Mouse (Mus musculus) naive thymus-derived CD4-positive, alpha-beta T cell, adult 2 months (primary cell): ENCODE data around the gene Rad9a.

Experiments
- DNase-seq: peaks from one replicate; pipeline ENCODE4 v3.0.0-alpha.2; 2011; ENCODE audit warnings: low read depth

Rad9a gene

GRCm38 (mm10) chr19:4193129-4193528, 8.3 kb downstream of the Rad9a start:
- DNase-seq, result no peak

- DNase-seq, result no peak
Observed at GRCm38 (mm10) chr19:4192251-4192985, 9.0 kb downstream of the Rad9a start.

- peak; percentile 97 for DNase-seq
Observed at GRCm38 (mm10) chr19:4191528-4192250, 9.8 kb downstream of the Rad9a start, which contains the start of gene Ppp1ca. Gene Ppp1ca (plus strand): TSS chr19:4192065.

GRCm38 (mm10) chr19:4190831-4191334, 10.6 kb downstream of the Rad9a start, which contains the start of gene Tbc1d10c:
Gene Tbc1d10c (minus strand): TSS chr19:4191284.
- peak; percentile 86 for DNase-seq

GRCm38 (mm10) chr19:4189051-4189620, 12.3 kb downstream of the Rad9a start:
- DNase-seq, result peak; percentile 63

GRCm38 (mm10) chr19:4187303-4187702, 14.2 kb downstream of the Rad9a start:
- no peak for DNase-seq

- peak; percentile 88 for DNase-seq
Observed at GRCm38 (mm10) chr19:4184976-4185975, 16.2 kb downstream of the Rad9a start.

- DNase-seq, result no peak
Observed at GRCm38 (mm10) chr19:4183689-4184088, 17.8 kb downstream of the Rad9a start.

GRCm38 (mm10) chr19:4181892-4182291, 19.6 kb downstream of the Rad9a start:
- peak; percentile 77 for DNase-seq

GRCm38 (mm10) chr19:4180411-4180810, 21.1 kb downstream of the Rad9a start:
- DNase-seq, result no peak

- no peak for DNase-seq
Observed at GRCm38 (mm10) chr19:4175368-4175947, 26.0 kb downstream of the Rad9a start, which contains the start of gene Carns1. Gene Carns1 (minus strand): TSS chr19:4175479.

GRCm38 (mm10) chr19:4172925-4173324, 28.5 kb downstream of the Rad9a start:
- no peak for DNase-seq

- DNase-seq, result no peak
Observed at GRCm38 (mm10) chr19:4171393-4172290, 29.8 kb downstream of the Rad9a start.

- no peak for DNase-seq
Observed at GRCm38 (mm10) chr19:4170723-4171392, 30.6 kb downstream of the Rad9a start.

- DNase-seq, result no peak
Observed at GRCm38 (mm10) chr19:4169810-4170209, 31.7 kb downstream of the Rad9a start.

GRCm38 (mm10) chr19:4169378-4169784, 32.1 kb downstream of the Rad9a start:
- peak; percentile 99 for DNase-seq

- DNase-seq, result no peak
Observed at GRCm38 (mm10) chr19:4166678-4167476, 34.6 kb downstream of the Rad9a start.

- DNase-seq, result no peak
Observed at GRCm38 (mm10) chr19:4164721-4165120, 36.7 kb downstream of the Rad9a start.
